Mouse (Mus musculus) CH12.LX (cell line): ENCODE measurements around the gene Fig4.

Source experiments
- CHD2 ChIP-seq: IDR thresholded peaks from 2 replicates; pipeline ENCODE4 v1.6.1; 2011; ENCODE audit warnings: low read length, improper control_type of control experiment
- CTCF ChIP-seq, 2 experiments: IDR thresholded peaks in 1 of 2; conservative IDR thresholded peaks in 1 of 2; 2 replicates each; pipeline ENCODE4 v1.5.1; 2011 to 2012; ENCODE audit warnings: low read depth in 2 of 2, low read length in 2 of 2, improper control_type of control experiment in 1 of 2, inconsistent platforms in 1 of 2, mild to moderate bottlenecking in 1 of 2, moderate library complexity in 1 of 2
- EP300 ChIP-seq: IDR thresholded peaks from 2 replicates; pipeline ENCODE4 v1.6.1; 2011; ENCODE audit warnings: low read length, improper control_type of control experiment
- HCFC1 ChIP-seq: IDR thresholded peaks from 2 replicates; pipeline ENCODE4 v1.6.1; 2012; ENCODE audit warnings: low read depth, mild to moderate bottlenecking, inconsistent platforms, low read length, improper control_type of control experiment
- MAX ChIP-seq: IDR thresholded peaks from 2 replicates; pipeline ENCODE4 v1.6.1; 2011; ENCODE audit warnings: low read length, improper control_type of control experiment
- MAZ ChIP-seq: IDR thresholded peaks from 2 replicates; pipeline ENCODE4 v1.6.1; 2012; ENCODE audit warnings: low read depth, mild to moderate bottlenecking, inconsistent platforms, low read length, improper control_type of control experiment, moderate library complexity
- POLR2A ChIP-seq: IDR thresholded peaks from 2 replicates; pipeline ENCODE4 v1.6.1; 2011; ENCODE audit warnings: low read depth, mild to moderate bottlenecking, improper control_type of control experiment, low read length
- TBP ChIP-seq: conservative IDR thresholded peaks from 2 replicates; pipeline ENCODE4 v1.6.1; 2011; ENCODE audit warnings: low read depth, low read length, improper control_type of control experiment
- TCF12 ChIP-seq: IDR thresholded peaks from 2 replicates; pipeline ENCODE4 v1.6.1; 2014; ENCODE audit warnings: low read depth, mild to moderate bottlenecking, inconsistent platforms, low read length, improper control_type of control experiment
- USF2 ChIP-seq: conservative IDR thresholded peaks from 2 replicates; pipeline ENCODE4 v1.6.1; 2011; ENCODE audit warnings: low read depth, low read length, improper control_type of control experiment
- ZMIZ1 ChIP-seq: IDR thresholded peaks from 2 replicates; pipeline ENCODE4 v1.6.1; 2012; ENCODE audit warnings: low read depth, mild to moderate bottlenecking, inconsistent platforms, low read length, improper control_type of control experiment

GRCm38 (mm10) chr10:41261218-41261617 is 41.8 kb downstream of the Fig4 start:
- TF ChIP-seq ZMIZ1: no peak
- no peak for TF ChIP-seq TBP
- TF ChIP-seq TCF12: no peak
- no peak for TF ChIP-seq USF2
- TF ChIP-seq HCFC1: no peak
- TF ChIP-seq CTCF (conservative IDR thresholded peaks at IDR 0.05 in 1 of 2, IDR thresholded peaks at IDR 0.05 in 1 of 2; ENCODE audit: low read depth in 2 of 2, low read length in 2 of 2): no peak
- no peak for TF ChIP-seq POLR2A
- no peak for TF ChIP-seq MAZ
- no peak for TF ChIP-seq CHD2
- no peak for TF ChIP-seq EP300
- no peak for TF ChIP-seq MAX
